Mouse (Mus musculus) heart, embryonic 11.5 days (tissue): ENCODE measurements at regions not wholly inside any gene's neighbourhood (a gene's known extent, or its start where the extent isn't known, plus 50 kb on each side); places are given as distances from the start of the nearest gene placed in this dataset. TPM values are rescaled to one million over a fixed set of nuclear protein-coding genes. Genes with fewer than 3 reads are reported as not detected.

Experiments
- ATAC-seq: fragments of 200-750 bp; cut with Nextera tagmentation; replicated peaks from 2 replicates; pipeline ENCODE4 v1.8.0; 2017; ENCODE audit warnings: moderate library complexity; ENCODE audit not compliant: insufficient number of reproducible peaks, low FRiP score, low TSS enrichment
- H3K27ac ChIP-seq: fragments of 300-500 bp; sonication (generic); 2 replicates; pipeline ENCODE4 v1.5.1; 2014; ENCODE audit warnings: mild to moderate bottlenecking, low read depth, low read length
- H3K27me3 ChIP-seq: fragments of 300-500 bp; sonication (generic); 2 replicates; pipeline ENCODE4 v1.6.1; 2014; ENCODE audit warnings: mild to moderate bottlenecking, low read length, mixed read lengths; ENCODE audit not compliant: control insufficient read depth, insufficient read depth
- H3K36me3 ChIP-seq: fragments of 300-500 bp; sonication (generic); 2 replicates; pipeline ENCODE4 v1.6.1; 2014; ENCODE audit warnings: mild to moderate bottlenecking, low read length, moderate library complexity, mixed read lengths; ENCODE audit not compliant: control insufficient read depth, insufficient read depth
- H3K4me1 ChIP-seq: fragments of 300-500 bp; sonication (generic); 2 replicates; pipeline ENCODE4 v1.6.1; 2014; ENCODE audit warnings: low read length; ENCODE audit not compliant: control insufficient read depth, insufficient read depth
- H3K4me2 ChIP-seq: fragments of 300-500 bp; sonication (generic); 2 replicates; pipeline ENCODE4 v1.6.1; 2014; ENCODE audit warnings: mild to moderate bottlenecking, moderate library complexity
- H3K4me3 ChIP-seq: fragments of 300-500 bp; sonication (generic); 2 replicates; pipeline ENCODE4 v1.5.1; 2014; ENCODE audit warnings: low read depth, low read length
- H3K9ac ChIP-seq: fragments of 300-500 bp; sonication (generic); 2 replicates; pipeline ENCODE4 v1.6.1; 2014; ENCODE audit warnings: mild to moderate bottlenecking, low read depth, low read length, moderate library complexity
- H3K9me3 ChIP-seq: fragments of 300-500 bp; sonication (generic); replicated peaks from 2 replicates; pipeline ENCODE4 v1.6.1; 2016; ENCODE audit warnings: low read length; ENCODE audit not compliant: control insufficient read depth
- WGBS: fragments of 180-500 bp; shearing (Covaris S2); extraction: QIAGEN DNeasy Blood & Tissue Kit; methylation state at CpG from one replicate; pipeline ENCODE4 v1.1.7; 2014; ENCODE audit not compliant: insufficient replicate concordance; 5-methylcytosine and 5-hydroxymethylcytosine counted together
- microRNA counts: library from miRNA; unstranded; fragments of <30 nt; microRNA quantifications from one replicate; lab custom pipeline; 2015
- microRNA-seq: library from miRNA; unstranded; fragments of <30 nt; microRNA quantifications from one replicate; pipeline ENCODE4, GENCODE M21; 2016; ENCODE audit warnings: borderline number of aligned reads

- H3K27me3 ChIP-seq = no peaks in the 10 kb centered on the region
- no peak for ATAC-seq
- no peak overlapping the region for H3K4me2 ChIP-seq
- no peaks in the 10 kb centered on the region for H3K9me3 ChIP-seq
- no peaks in the 10 kb centered on the region for H3K36me3 ChIP-seq
- no peak overlapping the region for H3K27ac ChIP-seq
- no peak overlapping the region for H3K9ac ChIP-seq
- H3K4me1 ChIP-seq = no peaks in the 10 kb centered on the region
- no peak overlapping the region for H3K4me3 ChIP-seq
- 77% methylated on average over 2 of the region's 2 CpGs for WGBS
Observed at GRCm38 (mm10) chr9:8273253-8273652, 139.2 kb upstream of the Cep126 start.

GRCm38 (mm10) chr9:8249542-8249941 is 115.4 kb upstream of the Cep126 start:
- Histone ChIP-seq H3K27ac (no peak overlapping the region), H3K4me2 (no peak overlapping the region), H3K4me3 (no peak overlapping the region), H3K4me1 (no peaks in the 10 kb centered on the region), H3K27me3 (no peaks in the 10 kb centered on the region), H3K9ac (no peak overlapping the region), H3K36me3 (no peaks in the 10 kb centered on the region), H3K9me3 (no peaks in the 10 kb centered on the region)
- ATAC-seq = no peak
- WGBS = 58% methylated on average over 3 of the region's 3 CpGs

- Histone ChIP-seq H3K27ac (no peak overlapping the region), H3K4me1 (no peaks in the 10 kb centered on the region), H3K9ac (no peak overlapping the region), H3K4me2 (no peak overlapping the region), H3K36me3 (no peaks in the 10 kb centered on the region), H3K27me3 (no peaks in the 10 kb centered on the region), H3K9me3 (no peaks in the 10 kb centered on the region), H3K4me3 (no peak overlapping the region)
- no peak for ATAC-seq
Observed at GRCm38 (mm10) chr9:8228078-8228477, 94.0 kb upstream of the Cep126 start.

- no peak for ATAC-seq
- H3K36me3 ChIP-seq = no peaks in the 10 kb centered on the region
- 15% methylated on average over 1 of the region's 1 CpGs for WGBS
- no peaks in the 10 kb centered on the region for H3K27me3 ChIP-seq
- H3K4me2 ChIP-seq = no peak overlapping the region
- H3K9ac ChIP-seq = no peak overlapping the region
- no peak overlapping the region for H3K27ac ChIP-seq
- H3K4me3 ChIP-seq = no peak overlapping the region
- no peaks in the 10 kb centered on the region for H3K9me3 ChIP-seq
- no peaks in the 10 kb centered on the region for H3K4me1 ChIP-seq
Observed at GRCm38 (mm10) chr9:8226415-8226814, 92.3 kb upstream of the Cep126 start.

- Histone ChIP-seq H3K27ac (no peak overlapping the region), H3K4me3 (no peak overlapping the region), H3K4me2 (no peak overlapping the region), H3K27me3 (no peaks in the 10 kb centered on the region), H3K9me3 (no peaks in the 10 kb centered on the region), H3K9ac (no peak overlapping the region), H3K36me3 (no peaks in the 10 kb centered on the region), H3K4me1 (no peaks in the 10 kb centered on the region)
- 0 out of 2 replicates have a peak, but pooled peaks have one; percentile 59 for ATAC-seq
Observed at GRCm38 (mm10) chr9:8208855-8209254, 74.8 kb upstream of the Cep126 start.

GRCm38 (mm10) chr9:8185433-8185832 is 51.3 kb upstream of the Cep126 start:
- H3K27me3 ChIP-seq = no peaks in the 10 kb centered on the region
- H3K4me1 ChIP-seq = no peaks in the 10 kb centered on the region
- no peak overlapping the region for H3K9ac ChIP-seq
- H3K4me3 ChIP-seq = no peak overlapping the region
- H3K4me2 ChIP-seq = no peak overlapping the region
- no peaks in the 10 kb centered on the region for H3K36me3 ChIP-seq
- 71% methylated on average over 1 of the region's 1 CpGs for WGBS
- ATAC-seq = no peak
- H3K9me3 ChIP-seq = no peaks in the 10 kb centered on the region
- no peak overlapping the region for H3K27ac ChIP-seq

MicroRNAs in the stretch of these regions (microRNA counts, 519-probe panel; counts per million panel counts)
- microRNA mmu-miR-1899 (lab: Ali Mortazavi, UCI) = 32.2 counts per million

Small RNA genes lying in the stretch of these regions (microRNA-seq; reads per million reads assigned to microRNA genes)
- gene Mir1899 = not detected
